Mouse (Mus musculus): ENCODE results near the gene Vps50. TPM values are rescaled to one million over a fixed set of nuclear protein-coding genes. Genes with fewer than 3 reads are reported as not detected.
A peak's percentile ranks its signal among the peaks of the same experiment; 100 is the strongest.
"Not testable (repeated sequence)": the region's sequence is repeated elsewhere in the genome, so short reads cannot be mapped to it uniquely, and the experiment has no call there.

Vps50 gene
- total RNA-seq, 4 experiments from 2014 or later: 51.0 to 57.7 (median 54.3) TPM

DNA sequence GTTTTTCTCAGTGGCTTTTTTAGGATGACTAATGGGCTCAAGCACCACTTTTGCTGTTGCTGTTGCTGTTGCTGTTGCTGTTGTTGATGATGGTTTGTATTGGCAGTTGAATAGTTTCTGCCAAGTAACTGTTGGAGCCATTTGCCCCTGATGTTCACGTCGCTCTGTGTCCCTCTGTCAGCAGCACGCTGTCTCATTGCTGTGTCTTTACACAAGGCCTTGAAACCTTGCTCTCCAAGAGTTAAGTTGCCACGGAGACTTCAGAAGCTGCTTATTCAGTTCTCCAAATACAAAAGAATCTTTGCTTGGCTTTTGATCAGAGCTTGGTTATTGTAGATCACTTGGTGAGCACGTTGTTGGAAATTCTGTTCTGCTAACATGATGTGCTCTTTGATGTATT is 33.3 kb downstream of the Vps50 start:
- DNase-seq (ENCODE audit: low spot score in 2 of 2): no peak

- DNase-seq (ENCODE audit: low spot score in 2 of 2): no peak
These were observed 37.9 kb downstream of the Vps50 start for GRCm38 (mm10) chr6:3536048-3536447.

DNA sequence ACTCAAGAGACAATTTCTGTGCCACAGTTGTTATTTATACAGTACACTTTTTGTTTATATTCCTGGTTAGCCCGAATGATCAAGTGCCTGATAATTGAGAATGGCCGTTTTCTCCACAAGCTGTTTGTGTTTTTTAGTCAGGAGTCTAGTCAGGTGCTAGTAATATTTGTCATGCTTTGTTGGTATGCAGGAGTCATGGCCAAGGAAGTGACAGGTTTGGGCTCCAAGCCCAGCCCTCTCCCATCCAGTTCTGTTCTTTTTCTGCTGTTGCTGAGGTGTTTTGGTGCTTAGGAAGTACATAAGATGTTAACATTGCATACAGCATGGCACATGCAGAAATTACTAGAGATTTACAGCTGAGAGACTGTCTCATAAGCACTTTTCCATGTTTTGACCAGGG is 41.3 kb downstream of the Vps50 start:
- no peak for DNase-seq (ENCODE audit: low spot score in 2 of 2)

DNA sequence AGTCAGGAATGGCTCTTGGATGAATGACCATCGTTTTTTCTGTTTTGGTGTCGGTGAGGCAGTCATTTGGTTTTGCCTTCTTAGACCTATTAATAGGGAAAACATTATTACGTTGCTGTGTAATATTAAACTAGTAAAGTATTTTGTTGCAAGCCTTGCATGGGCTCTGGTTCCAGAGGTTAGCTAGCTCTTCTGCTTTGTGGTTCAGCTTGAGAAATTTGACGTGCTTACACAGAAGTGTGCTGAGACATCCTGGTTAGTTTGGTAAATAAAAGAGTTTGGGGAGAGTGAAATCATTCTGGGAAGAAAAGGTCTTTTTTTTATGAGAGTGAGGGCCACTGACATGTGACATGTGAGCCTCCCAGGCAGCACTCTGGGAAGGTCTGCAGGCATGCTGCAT is 45.7 kb downstream of the Vps50 start:
- DNase-seq (ENCODE audit: low spot score in 2 of 2): no peak

DNA sequence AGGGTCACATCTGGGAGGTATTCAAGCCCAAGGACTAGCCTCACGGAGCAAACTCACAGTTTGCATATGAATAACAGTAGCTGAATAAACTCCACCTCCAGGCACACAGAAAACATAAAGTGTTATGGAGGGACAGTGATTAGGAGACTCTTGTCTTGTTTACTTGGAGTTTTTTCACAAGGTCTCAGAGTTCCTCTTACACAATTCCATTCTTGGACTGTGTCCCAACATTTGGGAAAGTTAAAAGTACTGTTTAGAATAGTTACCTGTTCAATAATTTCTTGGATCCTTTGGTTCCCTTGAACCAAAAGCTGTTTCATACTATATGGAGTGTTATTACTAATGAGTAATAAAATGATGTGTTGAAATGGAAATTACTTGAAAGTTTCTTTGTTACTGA is 46.8 kb downstream of the Vps50 start:
- no peak for DNase-seq (ENCODE audit: low spot score in 2 of 2)

- no peak for DNase-seq (ENCODE audit: low spot score in 2 of 2)
These were observed 50.8 kb downstream of the Vps50 start for GRCm38 (mm10) chr6:3548959-3549358.

DNA sequence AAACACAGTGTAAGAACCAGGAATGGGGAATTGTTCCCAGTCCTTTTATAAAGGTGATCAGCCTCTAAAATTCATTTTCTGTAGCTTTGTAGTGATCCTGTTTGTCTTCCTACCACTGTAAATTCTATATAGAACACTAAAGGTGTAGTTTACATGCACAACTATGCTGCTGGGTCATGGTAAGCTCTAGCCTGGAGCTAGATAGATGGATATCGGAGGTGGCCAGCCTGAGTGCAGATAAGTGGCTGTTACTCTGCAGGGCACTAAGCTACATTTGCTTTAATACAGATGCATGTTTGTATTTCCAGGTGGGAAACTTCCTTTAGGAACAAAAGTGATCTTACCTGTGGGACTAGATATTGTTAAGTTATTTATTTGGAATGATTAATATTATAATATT is 51.8 kb downstream of the Vps50 start:
- no peak for DNase-seq (ENCODE audit: low spot score in 2 of 2)

GRCm38 (mm10) chr6:3552681-3553080 is 54.5 kb downstream of the Vps50 start:
- not testable (repeated sequence) for DNase-seq (ENCODE audit: low spot score in 2 of 2)

- DNase-seq (ENCODE audit: low spot score in 2 of 2): no peak
These were observed 59.0 kb downstream of the Vps50 start for GRCm38 (mm10) chr6:3557177-3557576.

- no peak for DNase-seq (ENCODE audit: low spot score in 2 of 2)
These were observed 61.8 kb downstream of the Vps50 start for GRCm38 (mm10) chr6:3560009-3560408.

GRCm38 (mm10) chr6:3562301-3562700 is 64.1 kb downstream of the Vps50 start:
- DNase-seq (ENCODE audit: low spot score in 2 of 2): no peak

DNA sequence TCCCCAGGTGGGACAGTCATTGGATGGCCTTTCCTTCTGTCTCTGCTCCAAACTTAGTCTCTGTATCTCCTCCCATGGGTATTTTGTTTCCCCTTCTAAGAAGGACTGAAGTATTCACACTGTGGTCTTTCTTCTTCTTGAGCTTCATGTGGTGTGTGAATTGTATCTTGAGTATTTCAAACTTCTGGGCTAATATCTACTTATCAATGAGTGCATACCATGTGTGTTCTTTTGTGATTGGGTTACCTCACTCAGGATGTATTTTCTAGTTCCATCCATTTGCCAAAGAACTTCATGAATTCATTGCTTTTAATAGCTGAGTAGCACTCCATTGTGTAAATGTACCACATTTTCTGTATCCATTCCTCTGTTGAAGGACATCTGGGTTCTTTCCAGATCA is 65.9 kb downstream of the Vps50 start:
- not testable (repeated sequence) for DNase-seq (ENCODE audit: low spot score in 2 of 2)

DNA sequence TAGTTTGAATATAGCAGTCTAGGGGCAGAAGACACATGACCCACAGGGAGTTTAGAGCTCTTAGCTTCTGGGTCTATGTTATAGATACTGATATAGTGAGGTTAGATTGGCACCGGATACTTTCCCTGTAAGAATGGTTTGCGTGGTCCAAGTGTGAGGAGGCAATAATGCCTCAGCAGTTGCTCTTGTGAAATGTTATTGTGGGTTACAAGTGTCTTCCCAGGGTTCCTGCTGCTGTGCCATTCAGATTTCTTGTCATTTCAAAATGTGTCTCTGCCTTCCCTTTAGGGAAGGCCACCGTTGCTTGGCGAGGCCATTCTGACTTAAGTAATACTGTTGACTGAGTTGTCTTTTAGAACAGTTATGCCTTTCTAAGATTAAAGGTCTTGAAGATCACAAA is 66.8 kb downstream of the Vps50 start:
- no peak for DNase-seq (ENCODE audit: low spot score in 2 of 2)

- no peak for DNase-seq (ENCODE audit: low spot score in 2 of 2)
These were observed 67.5 kb downstream of the Vps50 start for GRCm38 (mm10) chr6:3565667-3566066.

DNA sequence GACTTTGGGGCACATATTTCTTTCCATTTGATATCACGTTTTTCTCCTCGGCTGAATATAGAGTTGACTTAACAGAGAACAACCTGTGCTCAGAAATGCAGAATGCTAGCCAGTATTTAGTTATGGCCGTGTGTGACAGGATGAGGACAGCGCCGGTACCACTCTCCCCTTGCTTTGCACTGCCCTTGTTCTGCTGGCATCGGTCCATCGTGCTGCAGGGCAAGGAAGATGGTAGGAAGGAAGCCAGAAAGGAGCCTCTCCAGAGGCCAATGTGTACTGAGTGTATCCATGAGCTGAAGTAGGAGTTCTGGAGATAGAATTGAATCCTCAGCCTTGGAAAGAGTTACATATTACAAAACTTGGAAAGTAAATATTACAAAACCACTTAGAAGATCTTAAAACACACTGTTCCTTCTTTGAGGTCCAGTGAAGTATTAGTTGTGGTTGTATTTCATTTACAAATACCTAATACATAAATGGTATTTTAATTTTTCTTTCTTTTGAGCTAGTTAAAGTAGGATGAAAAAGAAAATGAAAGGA is 69.0 kb downstream of the Vps50 start:
- no peak for DNase-seq (ENCODE audit: low spot score in 2 of 2)

DNA sequence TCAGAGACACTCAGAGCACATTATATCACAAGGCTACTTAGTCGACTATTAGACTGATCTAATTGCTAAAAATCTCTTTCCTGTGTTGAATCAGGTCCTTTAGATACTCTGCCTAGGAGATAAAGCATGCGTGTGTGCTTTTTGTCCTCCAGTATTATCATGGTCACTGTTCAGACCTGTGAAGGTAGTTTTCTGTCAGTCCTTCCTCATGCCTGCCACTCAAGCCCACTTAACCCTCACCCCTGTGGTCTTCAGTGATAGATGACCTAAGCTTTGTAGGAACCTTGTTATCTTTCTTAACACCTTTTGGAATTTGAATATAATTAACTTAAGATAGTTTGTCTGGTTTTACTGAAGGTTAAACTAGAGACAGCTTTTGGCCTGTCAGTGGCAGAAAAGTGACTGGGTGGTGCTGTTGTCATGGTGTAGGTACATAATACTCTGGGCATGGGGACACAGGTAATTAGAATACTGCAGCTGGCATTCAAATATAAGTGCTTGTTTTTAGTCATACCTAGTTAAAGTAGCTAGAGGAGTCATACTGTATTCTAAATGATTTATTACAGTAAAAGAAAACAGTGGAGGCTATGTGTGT is 74.1 kb downstream of the Vps50 start:
- DNase-seq (ENCODE audit: low spot score in 2 of 2): no peak

DNA sequence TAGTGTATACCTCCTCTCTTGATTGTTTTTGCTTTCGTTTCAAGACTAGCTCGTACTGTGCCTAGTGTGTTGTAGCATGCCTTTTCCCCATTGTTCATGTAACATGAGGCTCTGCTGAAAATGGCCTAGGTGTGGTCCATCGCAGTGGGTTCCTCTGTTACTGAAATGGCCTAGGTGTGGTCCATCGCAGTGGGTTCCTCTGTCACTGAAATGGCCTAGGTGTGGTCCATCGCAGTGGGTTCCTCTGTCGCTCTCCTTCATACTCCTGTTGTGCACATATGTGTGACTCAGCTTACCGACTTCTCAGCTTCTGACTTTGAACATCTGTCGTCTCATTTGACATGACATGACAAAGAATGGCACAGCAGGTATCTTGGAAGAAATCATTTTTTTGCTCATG is 75.6 kb downstream of the Vps50 start:
- no peak for DNase-seq (ENCODE audit: low spot score in 2 of 2)

- DNase-seq (ENCODE audit: low spot score in 2 of 2): no peak
These were observed 87.2 kb downstream of the Vps50 start for GRCm38 (mm10) chr6:3585402-3585801.

- DNase-seq (ENCODE audit: low spot score in 2 of 2): no peak
These were observed 92.2 kb downstream of the Vps50 start for GRCm38 (mm10) chr6:3590289-3590904.

GRCm38 (mm10) chr6:3594246-3594645 is 96.1 kb downstream of the Vps50 start:
- DNase-seq (ENCODE audit: low spot score in 2 of 2): no peak

GRCm38 (mm10) chr6:3612827-3613226 is 114.6 kb downstream of the Vps50 start:
- DNase-seq (ENCODE audit: low spot score in 2 of 2): no peak

GRCm38 (mm10) chr6:3620428-3621387 is 122.5 kb downstream of the Vps50 start:
- peak; percentile 15 to 56 for DNase-seq (ENCODE audit: low spot score in 2 of 2)

All from layer of hippocampus, adult 8-10 months (tissue).